Mouse (Mus musculus) CH12.LX (cell line): ENCODE measurements at regions not wholly inside any gene's neighbourhood (a gene's known extent, or its start where the extent isn't known, plus 50 kb on each side); places are given as distances from the start of the nearest gene placed in this dataset.

Experiments used
- DNase-seq: peaks from one replicate; pipeline ENCODE4 v3.0.0-alpha.2; 2013; ENCODE audit errors: extremely low read depth
- H3K27ac ChIP-seq: 2 replicates; pipeline ENCODE4 v1.5.1; 2012; ENCODE audit warnings: low read depth, mild to moderate bottlenecking, control low read depth, moderate library complexity; ENCODE audit not compliant: insufficient read depth
- H3K27me3 ChIP-seq: replicated peaks from 2 replicates; pipeline ENCODE3; 2012; ENCODE audit warnings: inconsistent platforms
- H3K36me3 ChIP-seq, 2 experiments: replicated peaks in 1 of 2; 2 replicates each; pipeline versions ENCODE3 to v1.6.1; 2012; ENCODE audit warnings: inconsistent platforms in 1 of 2, low read length in 1 of 2, mild to moderate bottlenecking in 1 of 2, mixed read lengths in 1 of 2, moderate library complexity in 1 of 2; ENCODE audit not compliant: control insufficient read depth in 1 of 2, insufficient read depth in 1 of 2
- H3K4me1 ChIP-seq, 2 experiments: 2 replicates each; pipeline ENCODE4 v1.6.1; 2012; ENCODE audit warnings: inconsistent platforms in 1 of 2, moderate library complexity in 1 of 2; ENCODE audit not compliant: insufficient read depth in 2 of 2, control insufficient read depth in 1 of 2
- H3K4me2 ChIP-seq: 2 replicates; pipeline ENCODE4 v1.6.1; 2012; ENCODE audit warnings: low read depth, mild to moderate bottlenecking, control low read depth; ENCODE audit not compliant: poor library complexity, insufficient read depth, severe bottlenecking
- H3K4me3 ChIP-seq, 3 experiments: fragments of 150-350 bp in 1 of 3; sonication (generic) in 1 of 3; replicated peaks in 1 of 3; 2 replicates each; pipeline versions ENCODE3 to v1.5.1; 2011 to 2012; ENCODE audit warnings: low read depth in 2 of 3, low read length in 2 of 3, mild to moderate bottlenecking in 2 of 3, moderate library complexity in 2 of 3, control low read depth in 1 of 3, improper control_type of control experiment in 1 of 3, inconsistent platforms in 1 of 3, mixed read lengths in 1 of 3; ENCODE audit not compliant: poor library complexity in 1 of 3
- H3K79me2 ChIP-seq: replicated peaks from 2 replicates; pipeline ENCODE4 v1.6.1; 2012; ENCODE audit warnings: mild to moderate bottlenecking, moderate library complexity; ENCODE audit not compliant: control insufficient read depth, poor library complexity, insufficient read depth, severe bottlenecking; ENCODE audit errors: extremely low read depth
- H3K9ac ChIP-seq: 2 replicates; pipeline ENCODE4 v1.6.1; 2012; ENCODE audit warnings: low read depth, mild to moderate bottlenecking, control low read depth, moderate library complexity; ENCODE audit not compliant: insufficient read depth
- H3K9me3 ChIP-seq: replicated peaks from 2 replicates; pipeline ENCODE3; 2012; ENCODE audit warnings: low read length, inconsistent platforms, mixed read lengths
- BHLHE40 ChIP-seq: IDR thresholded peaks from 2 replicates; pipeline ENCODE4 v1.6.1; 2011; ENCODE audit warnings: mild to moderate bottlenecking, low read depth, low read length, improper control_type of control experiment
- CHD1 ChIP-seq: IDR thresholded peaks from 2 replicates; pipeline ENCODE4 v1.6.1; 2012; ENCODE audit warnings: low read depth, low read length, improper control_type of control experiment, inconsistent platforms
- CHD2 ChIP-seq: IDR thresholded peaks from 2 replicates; pipeline ENCODE4 v1.6.1; 2011; ENCODE audit warnings: low read length, improper control_type of control experiment
- CTCF ChIP-seq, 2 experiments: IDR thresholded peaks in 1 of 2; conservative IDR thresholded peaks in 1 of 2; 2 replicates each; pipeline ENCODE4 v1.5.1; 2011 to 2012; ENCODE audit warnings: low read depth in 2 of 2, low read length in 2 of 2, improper control_type of control experiment in 1 of 2, inconsistent platforms in 1 of 2, mild to moderate bottlenecking in 1 of 2, moderate library complexity in 1 of 2
- E2F4 ChIP-seq: IDR thresholded peaks from 2 replicates; pipeline ENCODE4 v1.6.1; 2011; ENCODE audit warnings: low read depth, low read length, improper control_type of control experiment; ENCODE audit not compliant: insufficient replicate concordance
- ELF1 ChIP-seq: IDR thresholded peaks from 2 replicates; pipeline ENCODE4 v1.6.1; 2014; ENCODE audit warnings: low read depth, mild to moderate bottlenecking, inconsistent platforms, low read length, improper control_type of control experiment
- EP300 ChIP-seq: IDR thresholded peaks from 2 replicates; pipeline ENCODE4 v1.6.1; 2011; ENCODE audit warnings: low read length, improper control_type of control experiment
- ETS1 ChIP-seq: conservative IDR thresholded peaks from 2 replicates; pipeline ENCODE4 v1.6.1; 2012; ENCODE audit warnings: low read depth, mild to moderate bottlenecking, inconsistent platforms, low read length, improper control_type of control experiment, moderate library complexity
- GABPA ChIP-seq: IDR thresholded peaks from 2 replicates; pipeline ENCODE4 v1.6.1; 2012; ENCODE audit warnings: low read depth, low read length, improper control_type of control experiment, inconsistent platforms; ENCODE audit not compliant: insufficient replicate concordance
- HCFC1 ChIP-seq: IDR thresholded peaks from 2 replicates; pipeline ENCODE4 v1.6.1; 2012; ENCODE audit warnings: low read depth, mild to moderate bottlenecking, inconsistent platforms, low read length, improper control_type of control experiment
- IRF4 ChIP-seq: IDR thresholded peaks from 2 replicates; pipeline ENCODE4 v1.6.1; 2014; ENCODE audit warnings: low read depth, mild to moderate bottlenecking, inconsistent platforms, low read length, improper control_type of control experiment
- JUN ChIP-seq: IDR thresholded peaks from 2 replicates; pipeline ENCODE4 v1.6.1; 2011; ENCODE audit warnings: low read depth, mild to moderate bottlenecking, low read length, improper control_type of control experiment, moderate library complexity; ENCODE audit not compliant: insufficient read depth
- JUND ChIP-seq: conservative IDR thresholded peaks from 2 replicates; pipeline ENCODE4 v1.6.1; 2011; ENCODE audit warnings: low read depth, low read length, improper control_type of control experiment
- KAT2A ChIP-seq: IDR thresholded peaks from 2 replicates; pipeline ENCODE4 v1.6.1; 2012; ENCODE audit warnings: low read length, improper control_type of control experiment, inconsistent platforms; ENCODE audit not compliant: insufficient replicate concordance
- MAFK ChIP-seq: IDR thresholded peaks from 2 replicates; pipeline ENCODE4 v1.6.1; 2011; ENCODE audit warnings: low read length, improper control_type of control experiment; ENCODE audit not compliant: insufficient replicate concordance
- MAX ChIP-seq: IDR thresholded peaks from 2 replicates; pipeline ENCODE4 v1.6.1; 2011; ENCODE audit warnings: low read length, improper control_type of control experiment
- MAZ ChIP-seq: IDR thresholded peaks from 2 replicates; pipeline ENCODE4 v1.6.1; 2012; ENCODE audit warnings: low read depth, mild to moderate bottlenecking, inconsistent platforms, low read length, improper control_type of control experiment, moderate library complexity
- MEF2A ChIP-seq: IDR thresholded peaks from 2 replicates; pipeline ENCODE4 v1.6.1; 2014; ENCODE audit warnings: low read depth, mild to moderate bottlenecking, inconsistent platforms, low read length, improper control_type of control experiment, borderline replicate concordance
- MXI1 ChIP-seq: IDR thresholded peaks from 2 replicates; pipeline ENCODE4 v1.6.1; 2011; ENCODE audit warnings: mild to moderate bottlenecking, low read depth, low read length, improper control_type of control experiment
- MYC ChIP-seq: IDR thresholded peaks from 2 replicates; pipeline ENCODE4 v1.6.1; 2011; ENCODE audit warnings: low read depth, mild to moderate bottlenecking, improper control_type of control experiment, low read length
- NELFE ChIP-seq: IDR thresholded peaks from 2 replicates; pipeline ENCODE4 v1.6.1; 2011; ENCODE audit warnings: low read depth, low read length, improper control_type of control experiment
- NRF1 ChIP-seq: IDR thresholded peaks from 2 replicates; pipeline ENCODE4 v1.6.1; 2014; ENCODE audit warnings: low read depth, mild to moderate bottlenecking, inconsistent platforms, low read length, improper control_type of control experiment, moderate library complexity
- PAX5 ChIP-seq: IDR thresholded peaks from 2 replicates; pipeline ENCODE4 v1.6.1; 2012; ENCODE audit warnings: low read length, inconsistent platforms, mixed read lengths
- POLR2A ChIP-seq: IDR thresholded peaks from 2 replicates; pipeline ENCODE4 v1.6.1; 2011; ENCODE audit warnings: low read depth, mild to moderate bottlenecking, improper control_type of control experiment, low read length
- POLR2AphosphoS2 ChIP-seq: IDR thresholded peaks from 2 replicates; pipeline ENCODE4 v1.6.1; 2011; ENCODE audit warnings: low read depth, low read length, improper control_type of control experiment
- RAD21 ChIP-seq: IDR thresholded peaks from 2 replicates; pipeline ENCODE4 v1.6.1; 2011; ENCODE audit warnings: low read depth, mild to moderate bottlenecking, low read length, improper control_type of control experiment, moderate library complexity
- RCOR1 ChIP-seq: conservative IDR thresholded peaks from 2 replicates; pipeline ENCODE4 v1.6.1; 2012; ENCODE audit warnings: low read depth, mild to moderate bottlenecking, inconsistent platforms, low read length, improper control_type of control experiment
- SIN3A ChIP-seq: IDR thresholded peaks from 2 replicates; pipeline ENCODE4 v1.6.1; 2012; ENCODE audit warnings: low read length, improper control_type of control experiment, inconsistent platforms
- SMC3 ChIP-seq: IDR thresholded peaks from 2 replicates; pipeline ENCODE4 v1.6.1; 2011; ENCODE audit warnings: low read depth, low read length, improper control_type of control experiment
- TBP ChIP-seq: conservative IDR thresholded peaks from 2 replicates; pipeline ENCODE4 v1.6.1; 2011; ENCODE audit warnings: low read depth, low read length, improper control_type of control experiment
- TCF12 ChIP-seq: IDR thresholded peaks from 2 replicates; pipeline ENCODE4 v1.6.1; 2014; ENCODE audit warnings: low read depth, mild to moderate bottlenecking, inconsistent platforms, low read length, improper control_type of control experiment
- UBTF ChIP-seq: IDR thresholded peaks from 2 replicates; pipeline ENCODE4 v1.6.1; 2012; ENCODE audit warnings: low read depth, mild to moderate bottlenecking, inconsistent platforms, low read length, improper control_type of control experiment, moderate library complexity
- USF1 ChIP-seq: IDR thresholded peaks from 2 replicates; pipeline ENCODE4 v1.6.1; 2014; ENCODE audit warnings: low read depth, mild to moderate bottlenecking, inconsistent platforms, low read length, improper control_type of control experiment
- USF2 ChIP-seq: conservative IDR thresholded peaks from 2 replicates; pipeline ENCODE4 v1.6.1; 2011; ENCODE audit warnings: low read depth, low read length, improper control_type of control experiment
- ZC3H11A ChIP-seq: IDR thresholded peaks from 2 replicates; pipeline ENCODE4 v1.6.1; 2012; ENCODE audit warnings: low read depth, mild to moderate bottlenecking, inconsistent platforms, low read length, improper control_type of control experiment
- ZKSCAN1 ChIP-seq: IDR thresholded peaks from 2 replicates; pipeline ENCODE4 v1.6.1; 2012; ENCODE audit warnings: low read depth, inconsistent platforms, low read length, improper control_type of control experiment, borderline replicate concordance
- ZMIZ1 ChIP-seq: IDR thresholded peaks from 2 replicates; pipeline ENCODE4 v1.6.1; 2012; ENCODE audit warnings: low read depth, mild to moderate bottlenecking, inconsistent platforms, low read length, improper control_type of control experiment
- ZNF384 ChIP-seq: IDR thresholded peaks from 2 replicates; pipeline ENCODE4 v1.6.1; 2012; ENCODE audit warnings: low read depth, low read length, improper control_type of control experiment, inconsistent platforms
- dilution Hi-C: fragments of 300-500 bp; cut with MboI; formaldehyde crosslinking; loops from 2 replicates; pipeline ENCODE4 v1.14.3; 2020; ENCODE audit warnings: low sequenced_read_pairs; ENCODE audit not compliant: extremely low pct_unique_long_range_greater_than_20kb, extremely low pct_ligation_motif_present
- in situ Hi-C: fragments of 300-500 bp; cut with MboI; formaldehyde crosslinking; loops from 3 replicates; pipeline ENCODE4 v1.14.3; 2019; ENCODE audit warnings: low sequenced_read_pairs, low pct_ligation_motif_present, low pct_unique_long_range_greater_than_20kb, mixed read lengths

DNA sequence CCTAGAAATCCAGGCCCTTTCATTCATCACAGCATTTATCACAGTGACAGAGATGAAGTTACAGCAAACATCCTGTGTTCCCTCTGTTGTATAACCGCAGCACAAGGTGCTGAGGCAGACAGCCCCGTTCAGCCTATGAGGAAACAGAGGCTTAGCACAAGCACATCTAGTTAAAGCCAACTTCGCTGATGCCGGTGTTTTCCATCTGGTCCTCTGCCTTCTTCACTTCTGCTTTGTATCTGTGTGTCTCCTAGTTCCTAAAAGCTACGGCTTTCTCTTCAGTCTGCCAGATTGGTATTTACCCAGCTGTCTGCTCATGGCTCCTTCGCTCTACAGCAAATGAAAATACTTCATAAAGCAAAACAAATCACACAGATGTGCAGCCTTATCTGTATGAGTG, 256.5 kb upstream of the Clint1 start:
- Histone ChIP-seq H3K36me3 (no peaks in the 10 kb centered on the region), H3K4me1 (peaks cover 6 to 27% of the 10 kb centered on the region in 2 experiments; a peak in 3 of 4 replicates), H3K79me2 (no peaks in the 10 kb centered on the region), H3K4me3 (no peak overlapping the region), H3K27ac (no peak overlapping the region), H3K9me3 (no peaks in the 10 kb centered on the region), H3K4me2 (peak overlapping the region; percentile 6; the same call in 1 of the 2 replicates), H3K9ac (no peak overlapping the region), H3K27me3 (no peaks in the 10 kb centered on the region)
- in situ Hi-C loops: no loop called here
- dilution Hi-C loops: no loop called here
- peak; percentile 90 for DNase-seq
- TF ChIP-seq MEF2A: no peak
- TF ChIP-seq TCF12: no peak
- TF ChIP-seq JUND: no peak
- TF ChIP-seq MYC: no peak
- TF ChIP-seq TBP: peak; percentile 92
- no peak for TF ChIP-seq MAZ
- TF ChIP-seq NELFE: no peak
- peak; percentile 50; the same call in 1 of the 2 replicates for TF ChIP-seq SIN3A
- no peak for TF ChIP-seq NRF1
- TF ChIP-seq JUN: no peak
- TF ChIP-seq HCFC1: no peak
- TF ChIP-seq ELF1: no peak
- TF ChIP-seq EP300: no peak
- TF ChIP-seq RAD21: no peak
- 0 out of 2 replicates have a peak, but pooled peaks have one; percentile 11 for TF ChIP-seq MAX
- no peak for TF ChIP-seq POLR2AphosphoS2
- TF ChIP-seq POLR2A: no peak
- TF ChIP-seq USF1: no peak
- no peak for TF ChIP-seq ZKSCAN1
- no peak for TF ChIP-seq MAFK
- no peak for TF ChIP-seq PAX5
- no peak for TF ChIP-seq CHD2
- TF ChIP-seq ZMIZ1: peak; percentile 23; the same call in 1 of the 2 replicates
- TF ChIP-seq GABPA: no peak
- 0 out of 2 replicates have a peak, but pooled peaks have one; percentile 24 for TF ChIP-seq MXI1
- TF ChIP-seq ETS1: no peak
- peak; percentile 63 for TF ChIP-seq IRF4
- TF ChIP-seq BHLHE40: peak; percentile 30; the same call in 1 of the 2 replicates
- no peak for TF ChIP-seq ZC3H11A
- TF ChIP-seq USF2: no peak
- TF ChIP-seq E2F4: no peak
- peak; percentile 92 for TF ChIP-seq UBTF
- no peak for TF ChIP-seq KAT2A
- no peak for TF ChIP-seq CTCF (conservative IDR thresholded peaks at IDR 0.05 in 1 of 2, IDR thresholded peaks at IDR 0.05 in 1 of 2; ENCODE audit: low read depth in 2 of 2, low read length in 2 of 2)
- TF ChIP-seq SMC3: no peak
- no peak for TF ChIP-seq ZNF384
- no peak for TF ChIP-seq RCOR1
- no peak for TF ChIP-seq CHD1
